Mouse (Mus musculus): Measurements from ENCODE around the gene E330034G19Rik. TPM values are rescaled to one million over a fixed set of nuclear protein-coding genes. Genes with fewer than 3 reads are reported as not detected.
A peak's percentile ranks its signal among the peaks of the same experiment; 100 is the strongest.

The E330034G19Rik gene
- polyA plus RNA-seq, 2 experiments, result not detected

DNA sequence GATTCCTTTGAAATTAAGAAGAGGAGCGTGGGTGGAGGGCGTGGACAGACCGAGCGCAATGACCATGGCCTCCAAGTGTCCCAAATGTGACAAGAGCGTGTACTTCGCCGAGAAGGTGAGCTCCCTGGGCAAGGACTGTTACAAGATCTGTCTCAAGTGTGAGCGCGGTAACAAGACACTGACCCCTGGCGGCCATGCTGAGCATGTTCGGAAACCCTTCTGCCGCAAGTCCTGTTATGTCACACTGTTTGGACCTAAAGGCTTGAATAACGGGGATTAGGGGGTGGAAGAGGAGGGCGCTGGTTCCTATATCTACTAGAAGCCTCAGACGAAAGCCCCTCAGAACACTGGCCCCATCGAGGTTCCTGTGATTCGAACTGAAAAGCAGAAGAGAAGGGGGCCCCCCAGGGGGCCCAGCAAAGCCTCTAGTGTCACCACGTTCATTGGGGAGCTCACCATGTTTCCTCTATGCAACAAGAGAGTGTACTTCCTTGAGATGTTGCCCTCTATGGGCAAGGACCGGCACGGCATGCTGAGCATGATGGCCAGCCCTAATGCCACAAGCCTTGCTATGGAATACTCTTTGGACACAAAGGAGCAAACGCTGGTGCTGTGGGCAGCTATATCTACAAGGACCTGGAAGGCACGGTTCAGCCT is 65.4 kb downstream of the E330034G19Rik start:
- 67% methylated on average over 22 of the region's 22 CpGs for WGBS
- no peak overlapping the region for H3K27ac ChIP-seq (replicated peaks; ENCODE audit: low read depth, low read length)
- H3K36me3 ChIP-seq (ENCODE audit: control insufficient read depth, insufficient read depth, low read length), result no peaks in the 10 kb centered on the region
- H3K9me3 ChIP-seq (ENCODE audit: control insufficient read depth, low read length), result no peaks in the 10 kb centered on the region
- DNase-seq (ENCODE audit: low spot score) (peak; percentile 47), ATAC-seq (ENCODE audit: low FRiP score, low read depth) (no peak)
- no peak overlapping the region for H3K9ac ChIP-seq (ENCODE audit: low read depth, low read length, severe bottlenecking)
- no peaks in the 10 kb centered on the region for H3K27me3 ChIP-seq (ENCODE audit: control insufficient read depth, insufficient read depth, low read length)
- no peak overlapping the region for H3K4me3 ChIP-seq (replicated peaks; ENCODE audit: low read length)
- H3K4me1 ChIP-seq (ENCODE audit: control insufficient read depth, insufficient read depth, low read length), result no peaks in the 10 kb centered on the region
- no peak overlapping the region for H3K4me2 ChIP-seq (replicated peaks; ENCODE audit: low read depth, low read length, severe bottlenecking)
- no peak for TF ChIP-seq POLR2A (IDR thresholded peaks at IDR 0.05; ENCODE audit: borderline replicate concordance, extremely low read depth, insufficient read depth, insufficient read length)

Other genes with a start within 250 kb of the E330034G19Rik start
- 83.5 and 107 TPM in 2 replicates for gene Dlg5, start 47.3 kb upstream of the E330034G19Rik start, polyA plus RNA-seq (2012; rRNA removed)
- gene Dlg5, start 47.3 kb upstream of the E330034G19Rik start, polyA plus RNA-seq (2014; fragmentation: Nextera tagmentation; extraction: Ambion mirVana), result 42.6 and 45.4 TPM in 2 replicates
- 13.5 and 14.7 TPM in 2 replicates for gene Polr3a, start 193.8 kb downstream of the E330034G19Rik start, polyA plus RNA-seq (2012; rRNA removed)
- gene Polr3a, start 193.8 kb downstream of the E330034G19Rik start, polyA plus RNA-seq (2014; fragmentation: Nextera tagmentation; extraction: Ambion mirVana), result 16.2 and 16.9 TPM in 2 replicates
- 2,427 and 4,774 TPM in 2 replicates for gene Rps24, start 193.9 kb downstream of the E330034G19Rik start, polyA plus RNA-seq (2012; rRNA removed)
- 1,281 and 1,338 TPM in 2 replicates for gene Rps24, start 193.9 kb downstream of the E330034G19Rik start, polyA plus RNA-seq (2014; fragmentation: Nextera tagmentation; extraction: Ambion mirVana)

Measured in limb, embryonic 14.5 days (tissue).